Mouse (Mus musculus) R1 (cell line): ENCODE results near the gene Slc38a2.

ENCODE experiments used
- DNase-seq: peaks from one replicate; pipeline ENCODE4 v3.0.0-alpha.2; 2018; ENCODE audit warnings: low read depth, low spot score

Slc38a2 gene

GRCm38 (mm10) chr15:96699521-96700511 is at the start of gene Slc38a2:
TSS of gene Slc38a2 (minus strand) at chr15:96699730.
- peak; percentile 86 for DNase-seq

- no peak for DNase-seq
Measured at GRCm38 (mm10) chr15:96749101-96749500, 49.6 kb upstream of the Slc38a2 start.

- no peak for DNase-seq
Measured at GRCm38 (mm10) chr15:96747551-96747950, 48.0 kb upstream of the Slc38a2 start.

- DNase-seq: no peak
Measured at GRCm38 (mm10) chr15:96746986-96747385, 47.5 kb upstream of the Slc38a2 start.

GRCm38 (mm10) chr15:96745299-96745698 is 45.8 kb upstream of the Slc38a2 start:
- DNase-seq: no peak

- no peak for DNase-seq
Measured at GRCm38 (mm10) chr15:96744882-96745296, 45.4 kb upstream of the Slc38a2 start.

GRCm38 (mm10) chr15:96744153-96744881 is 44.8 kb upstream of the Slc38a2 start:
- DNase-seq: peak; percentile 40

GRCm38 (mm10) chr15:96743257-96743656 is 43.7 kb upstream of the Slc38a2 start:
- no peak for DNase-seq

- no peak for DNase-seq
Measured at GRCm38 (mm10) chr15:96742591-96743241, 43.2 kb upstream of the Slc38a2 start.

- no peak for DNase-seq
Measured at GRCm38 (mm10) chr15:96740865-96741561, 41.5 kb upstream of the Slc38a2 start.

GRCm38 (mm10) chr15:96740091-96740490 is 40.6 kb upstream of the Slc38a2 start:
- DNase-seq: no peak

- peak; percentile 42 for DNase-seq
Measured at GRCm38 (mm10) chr15:96736663-96737385, 37.3 kb upstream of the Slc38a2 start.

GRCm38 (mm10) chr15:96735562-96736160 is 36.1 kb upstream of the Slc38a2 start:
- DNase-seq: peak; percentile 26

- no peak for DNase-seq
Measured at GRCm38 (mm10) chr15:96734423-96734822, 34.9 kb upstream of the Slc38a2 start.

GRCm38 (mm10) chr15:96730416-96730815 is 30.9 kb upstream of the Slc38a2 start:
- no peak for DNase-seq

GRCm38 (mm10) chr15:96729785-96730184 is 30.3 kb upstream of the Slc38a2 start:
- no peak for DNase-seq

GRCm38 (mm10) chr15:96728993-96729392 is 29.5 kb upstream of the Slc38a2 start:
- no peak for DNase-seq

GRCm38 (mm10) chr15:96728346-96728745 is 28.8 kb upstream of the Slc38a2 start:
- DNase-seq: no peak

- DNase-seq: no peak
Measured at GRCm38 (mm10) chr15:96724506-96724905, 25.0 kb upstream of the Slc38a2 start.

GRCm38 (mm10) chr15:96722228-96722627 is 22.7 kb upstream of the Slc38a2 start:
- DNase-seq: peak; percentile 99
